Mouse (Mus musculus): ENCODE results near the gene Pip5k1c.

Pip5k1c gene

GRCm38 (mm10) chr10:81292554-81293333 lies at the start of gene Pip5k1c:
Gene Pip5k1c (plus strand): TSS chr10:81292963.
- peak; percentile 99 to 100 for DNase-seq

DNA sequence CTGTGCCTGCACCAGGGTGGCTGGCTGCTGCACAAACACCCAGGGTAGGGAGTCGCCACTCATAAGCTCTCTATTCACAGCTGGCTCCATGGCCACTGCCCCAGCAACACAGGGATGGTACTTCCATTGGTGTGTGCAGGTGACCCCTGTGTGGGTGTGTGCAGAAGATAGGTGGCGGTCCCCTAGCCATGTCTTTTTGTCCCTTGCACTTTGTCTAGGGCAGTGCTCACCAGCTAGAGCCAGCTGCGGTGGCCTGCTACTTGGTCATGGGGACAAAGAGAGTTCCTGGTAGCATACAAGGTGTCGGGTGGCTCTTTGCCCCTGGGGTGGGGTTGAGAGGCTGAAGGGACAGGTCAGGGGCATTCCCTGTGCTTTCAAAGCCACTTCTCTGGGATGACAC lies 48.6 kb upstream of the Pip5k1c start:
- DNase-seq, result no peak

DNA sequence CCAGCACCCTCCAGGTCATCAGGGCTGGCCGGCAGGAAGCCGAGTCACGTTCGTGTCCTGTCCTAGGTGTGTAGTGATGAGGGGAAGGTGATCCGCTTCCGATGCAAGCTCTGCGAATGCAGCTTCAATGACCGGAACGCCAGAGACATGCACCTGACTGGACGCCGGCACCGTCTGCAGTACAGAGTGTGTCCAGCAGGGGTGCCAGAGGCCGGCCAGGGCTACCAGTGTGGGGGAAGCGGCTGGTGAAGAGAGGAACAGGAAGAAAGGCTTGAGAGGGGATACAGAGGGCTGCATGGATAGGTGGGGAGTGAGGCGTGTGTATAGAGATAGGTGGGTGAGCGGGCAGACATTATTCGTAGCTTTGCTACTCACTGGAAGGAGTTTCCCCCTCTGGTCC lies 48.2 kb upstream of the Pip5k1c start:
- peak; percentile 89 to 90 for DNase-seq

GRCm38 (mm10) chr10:81245166-81245565 lies 47.6 kb upstream of the Pip5k1c start:
- DNase-seq, result no peak

DNA sequence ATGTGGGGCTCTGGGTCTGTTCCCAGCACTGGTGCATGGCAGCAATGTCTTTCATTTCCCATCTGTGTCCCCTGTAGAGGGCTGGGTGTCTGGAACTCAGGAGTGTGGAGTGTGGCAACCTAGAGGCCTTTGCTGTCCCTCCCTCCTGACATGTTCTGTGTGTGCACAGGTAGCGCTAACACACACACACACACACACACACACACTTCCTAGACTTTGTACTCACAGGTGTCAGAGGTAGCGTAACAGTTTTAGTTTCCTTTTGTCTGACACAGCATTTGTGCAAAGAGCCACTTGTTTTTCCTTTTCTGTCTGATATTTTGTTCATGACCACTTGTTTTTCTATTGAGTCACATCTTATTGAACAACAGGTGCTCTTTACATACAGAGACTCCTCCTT lies 45.0 kb upstream of the Pip5k1c start:
- no peak for DNase-seq

- no peak for DNase-seq
Measured at GRCm38 (mm10) chr10:81249442-81249841, 43.3 kb upstream of the Pip5k1c start.

- DNase-seq, result peak; percentile 73 to 78
Measured at GRCm38 (mm10) chr10:81252424-81253419, 40.0 kb upstream of the Pip5k1c start, which contains the start of gene Matk. Gene Matk (plus strand): TSS chr10:81252935.

GRCm38 (mm10) chr10:81254886-81255285 lies 37.9 kb upstream of the Pip5k1c start:
- DNase-seq, result no peak

DNA sequence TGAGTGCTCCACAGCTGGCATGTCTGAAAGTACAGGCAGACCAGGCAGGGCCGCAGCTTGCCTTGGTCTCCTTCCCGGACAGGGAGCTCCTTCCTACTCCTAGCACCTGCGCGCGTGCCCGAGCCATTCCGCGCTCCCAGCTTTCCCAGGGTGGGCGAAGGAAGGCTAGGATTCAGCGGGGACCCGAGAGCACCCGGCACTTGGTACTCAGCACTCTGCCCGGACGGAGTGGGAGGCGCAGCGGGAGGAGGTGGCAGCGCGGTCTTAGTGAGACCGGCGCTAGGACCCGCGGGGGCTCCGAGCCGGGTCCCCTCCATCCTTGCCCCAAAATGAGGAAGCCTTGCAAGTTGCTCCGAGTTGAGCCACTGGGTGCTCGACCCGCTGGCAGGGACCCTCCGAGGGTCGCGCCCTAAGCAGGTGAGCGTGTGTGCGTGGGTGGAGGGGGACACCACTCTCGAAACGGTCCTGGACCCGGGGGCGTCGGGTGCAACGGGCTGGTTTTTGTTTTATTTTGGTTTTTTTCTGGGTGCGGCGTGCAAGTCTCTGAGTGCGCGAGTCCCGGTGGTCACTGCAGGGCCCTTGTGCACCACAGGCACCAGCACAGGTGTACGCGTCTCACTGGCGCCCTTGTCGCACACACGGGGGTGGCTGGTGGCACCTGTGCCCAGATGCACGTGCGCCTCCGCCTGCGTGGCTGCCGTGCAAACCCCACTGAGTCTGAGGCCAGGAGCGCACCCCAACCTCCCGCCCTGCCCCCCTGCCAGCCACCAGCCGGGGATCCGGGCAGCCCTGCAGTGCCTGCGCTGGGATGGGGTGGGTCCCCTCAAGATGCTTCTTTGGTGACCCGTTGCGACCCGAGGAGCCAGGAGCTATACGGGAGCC lies 35.4 kb upstream of the Pip5k1c start:
- peak; percentile 30 to 54 for DNase-seq

- DNase-seq, result no peak
Measured at GRCm38 (mm10) chr10:81259225-81259884, 33.4 kb upstream of the Pip5k1c start.

GRCm38 (mm10) chr10:81261025-81261424 lies 31.7 kb upstream of the Pip5k1c start:
- no peak for DNase-seq

GRCm38 (mm10) chr10:81265540-81265939 lies 27.2 kb upstream of the Pip5k1c start:
- DNase-seq, result no peak

DNA sequence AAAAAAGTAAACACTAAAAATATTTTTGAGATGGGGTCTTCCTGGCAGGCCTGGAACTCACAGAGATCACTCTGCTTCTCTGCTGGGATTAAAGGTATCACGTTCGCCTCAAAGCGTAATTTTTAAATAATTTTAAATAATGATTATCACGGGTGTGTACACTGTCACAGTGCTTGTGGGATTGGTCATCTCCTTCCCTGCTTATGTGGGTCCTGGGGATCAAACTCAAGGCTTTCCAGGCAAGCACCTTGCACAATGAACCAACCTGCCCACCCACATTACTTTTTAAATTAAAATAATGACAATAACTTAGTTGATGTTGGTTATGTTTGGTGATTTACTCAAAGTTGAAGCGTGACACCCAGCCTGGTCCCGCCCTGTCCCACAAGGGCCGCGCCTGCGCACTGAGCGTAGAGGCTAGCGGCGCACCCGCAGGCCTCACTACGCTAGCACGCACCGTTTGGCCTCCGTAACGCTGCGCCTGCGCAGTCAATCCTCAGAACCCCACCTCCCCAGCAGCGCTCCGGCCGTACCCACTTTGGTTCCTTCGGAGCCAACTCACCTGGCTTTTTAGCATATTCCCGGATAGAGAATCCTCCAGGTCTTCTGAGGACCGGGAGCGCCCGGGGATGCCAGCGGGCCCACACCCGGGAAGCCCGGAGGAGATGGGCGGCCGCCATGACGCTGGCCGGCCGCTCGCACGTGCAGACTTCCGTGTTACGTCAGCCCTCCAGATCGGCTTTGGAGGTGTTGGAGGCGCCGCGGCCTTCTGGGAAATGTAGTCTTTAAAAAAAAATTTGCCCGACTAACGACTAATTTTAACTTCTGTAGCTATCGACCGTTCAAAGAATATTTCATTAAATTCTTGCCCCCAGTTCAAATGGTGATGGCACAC lies 26.3 kb upstream of the Pip5k1c start, which contains the start of the genes Mrpl54 and Apba3:
Gene Mrpl54, minus strand, starts transcription at position 724 of the 895 bp plus-strand sequence.
Gene Apba3, plus strand, starts transcription at position 750 of the 895 bp plus-strand sequence.
- peak; percentile 97 to 98 for DNase-seq

GRCm38 (mm10) chr10:81268056-81268455 lies 24.7 kb upstream of the Pip5k1c start:
- DNase-seq, result peak; percentile 84 to 89

DNA sequence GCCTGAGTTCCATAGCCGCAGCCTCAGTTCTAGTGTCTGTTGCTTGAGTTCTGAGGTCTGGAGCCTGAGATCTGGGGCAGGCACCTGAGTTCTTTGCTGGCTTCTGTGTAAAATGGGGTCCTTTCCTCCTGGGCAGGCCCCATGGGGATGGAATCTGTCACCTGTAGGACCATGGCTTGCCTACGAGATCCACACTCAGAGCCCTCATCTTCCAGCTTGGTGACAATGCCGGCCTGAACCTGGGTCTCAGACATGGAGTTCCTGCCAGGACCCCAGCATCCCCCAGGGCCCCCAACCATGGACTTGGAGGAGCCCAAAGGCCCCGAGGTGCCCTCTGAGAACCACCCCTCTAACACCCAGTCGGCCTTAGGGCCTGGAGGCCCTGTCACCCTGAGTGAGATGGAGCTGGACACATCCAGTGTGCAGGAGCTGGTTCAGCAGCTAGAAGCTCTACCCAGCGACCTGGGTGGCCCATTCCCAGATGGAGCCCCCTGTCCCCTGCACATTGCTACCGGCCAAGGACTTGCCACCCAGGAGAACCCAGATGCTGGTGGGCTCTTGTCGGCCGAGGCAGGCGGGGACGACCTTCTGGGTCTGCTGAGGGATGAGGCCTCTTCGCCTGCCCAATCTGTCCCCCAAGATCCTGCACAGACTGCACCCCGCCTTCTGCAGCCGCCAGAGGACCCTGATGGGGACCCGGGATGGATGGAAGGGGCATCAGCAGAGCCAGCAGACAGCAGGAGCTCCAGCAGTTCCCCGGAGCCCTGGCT lies 23.9 kb upstream of the Pip5k1c start:
- no peak for DNase-seq

DNA sequence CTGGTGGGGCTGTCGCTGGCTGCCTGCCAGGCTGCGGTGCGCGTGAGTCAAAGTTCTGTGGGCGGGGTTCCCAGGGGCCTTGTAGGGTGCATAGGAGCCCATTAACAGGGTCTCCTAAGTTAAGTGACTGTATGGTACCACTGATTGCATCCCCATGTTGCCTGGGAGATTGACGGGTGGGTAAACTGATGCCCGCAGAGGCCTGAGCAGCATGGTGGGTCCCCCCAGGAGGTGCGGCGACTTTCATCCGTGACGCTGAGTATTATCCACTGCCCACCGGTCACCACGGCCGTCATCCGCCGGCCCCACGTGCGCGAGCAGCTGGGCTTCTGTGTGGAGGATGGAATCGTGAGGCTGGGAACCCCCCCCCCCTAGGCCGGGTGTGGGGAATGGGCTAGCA lies 20.4 kb upstream of the Pip5k1c start:
- DNase-seq, result no peak

DNA sequence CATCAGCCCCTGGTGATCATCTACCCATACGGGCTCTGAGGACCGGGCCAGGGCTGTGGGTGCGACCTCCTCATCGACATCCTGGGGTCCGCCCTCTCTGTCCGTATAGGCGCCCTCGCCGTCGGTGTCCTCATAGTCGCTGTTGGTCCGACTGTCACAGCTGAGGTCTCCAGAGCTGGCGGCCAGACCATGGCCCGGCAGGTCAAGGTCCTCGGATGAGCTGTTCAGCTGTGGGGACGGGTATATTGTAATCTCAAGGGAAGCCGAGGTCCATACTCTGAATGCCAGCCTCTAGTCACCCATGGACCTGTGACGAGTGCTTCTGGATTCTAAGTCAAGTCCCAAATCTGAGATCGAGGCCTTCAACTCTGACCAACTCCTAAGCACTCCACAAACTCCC lies 18.9 kb upstream of the Pip5k1c start:
- DNase-seq, result no peak

DNA sequence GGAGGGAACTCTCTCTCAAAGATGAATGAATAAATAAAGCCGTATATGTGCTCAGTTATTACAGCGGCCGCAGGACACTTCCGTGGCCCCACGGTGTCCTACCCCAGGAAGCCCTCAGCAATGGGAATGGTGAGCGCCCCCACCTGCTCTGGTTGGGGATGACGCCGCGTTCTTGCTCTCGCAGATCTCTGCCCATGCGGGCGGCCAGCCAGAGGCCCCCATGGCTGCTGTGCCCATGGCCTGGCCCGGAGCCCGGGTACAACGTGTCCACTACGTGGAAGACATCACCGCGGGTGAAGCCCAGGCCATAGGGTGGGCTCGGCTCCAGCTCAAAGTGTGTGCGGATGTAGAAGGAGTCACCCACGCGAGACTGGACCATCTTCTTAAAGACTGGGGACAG lies 15.1 kb upstream of the Pip5k1c start:
- no peak for DNase-seq

GRCm38 (mm10) chr10:81279496-81279895 lies 13.3 kb upstream of the Pip5k1c start:
- DNase-seq, result peak; percentile 53 to 66

GRCm38 (mm10) chr10:81284189-81284588 lies 8.6 kb upstream of the Pip5k1c start:
- DNase-seq, result no peak
